3 mouse cellular contexts compared by ENCODE assay signal in genomic region chr14:3651730-3652129, GRCm38 (mm10). TPM values are rescaled to one million over a fixed set of nuclear protein-coding genes. Genes with fewer than 3 reads are reported as not detected.
"Had no signal": no experiment of that assay in that cellular context is flagged by ENCODE, and none has a peak within 500 bp of the region (broad histone marks: within the 10 kb centered on the region; RNA-seq: fewer than 3 reads in every experiment).

Gene Gm3020 (plus strand): TSS chr14:3652030.

RNA-seq across cellular contexts. Expression of gene Gm3020, which starts in this region (rescaled TPM):
- polyA plus RNA-seq: kidney, adult 2 months; large intestine, adult 2 months; liver, embryonic 13.5 days had no signal
